Mouse (Mus musculus) CH12.LX (cell line): ENCODE data around the gene Gbp8.
"Not testable (repeated sequence)": the region's sequence is repeated elsewhere in the genome, so short reads cannot be mapped to it uniquely, and the experiment has no call there.

Experiments
- CTCF ChIP-seq, 2 experiments: IDR thresholded peaks in 1 of 2; conservative IDR thresholded peaks in 1 of 2; 2 replicates each; pipeline ENCODE4 v1.5.1; 2011 to 2012; ENCODE audit warnings: low read depth in 2 of 2, low read length in 2 of 2, improper control_type of control experiment in 1 of 2, inconsistent platforms in 1 of 2, mild to moderate bottlenecking in 1 of 2, moderate library complexity in 1 of 2
- E2F4 ChIP-seq: IDR thresholded peaks from 2 replicates; pipeline ENCODE4 v1.6.1; 2011; ENCODE audit warnings: low read depth, low read length, improper control_type of control experiment; ENCODE audit not compliant: insufficient replicate concordance
- EP300 ChIP-seq: IDR thresholded peaks from 2 replicates; pipeline ENCODE4 v1.6.1; 2011; ENCODE audit warnings: low read length, improper control_type of control experiment
- KAT2A ChIP-seq: IDR thresholded peaks from 2 replicates; pipeline ENCODE4 v1.6.1; 2012; ENCODE audit warnings: low read length, improper control_type of control experiment, inconsistent platforms; ENCODE audit not compliant: insufficient replicate concordance
- MAZ ChIP-seq: IDR thresholded peaks from 2 replicates; pipeline ENCODE4 v1.6.1; 2012; ENCODE audit warnings: low read depth, mild to moderate bottlenecking, inconsistent platforms, low read length, improper control_type of control experiment, moderate library complexity
- MEF2A ChIP-seq: IDR thresholded peaks from 2 replicates; pipeline ENCODE4 v1.6.1; 2014; ENCODE audit warnings: low read depth, mild to moderate bottlenecking, inconsistent platforms, low read length, improper control_type of control experiment, borderline replicate concordance
- PAX5 ChIP-seq: IDR thresholded peaks from 2 replicates; pipeline ENCODE4 v1.6.1; 2012; ENCODE audit warnings: low read length, inconsistent platforms, mixed read lengths
- POLR2A ChIP-seq: IDR thresholded peaks from 2 replicates; pipeline ENCODE4 v1.6.1; 2011; ENCODE audit warnings: low read depth, mild to moderate bottlenecking, improper control_type of control experiment, low read length
- POLR2AphosphoS2 ChIP-seq: IDR thresholded peaks from 2 replicates; pipeline ENCODE4 v1.6.1; 2011; ENCODE audit warnings: low read depth, low read length, improper control_type of control experiment
- RAD21 ChIP-seq: IDR thresholded peaks from 2 replicates; pipeline ENCODE4 v1.6.1; 2011; ENCODE audit warnings: low read depth, mild to moderate bottlenecking, low read length, improper control_type of control experiment, moderate library complexity
- TCF12 ChIP-seq: IDR thresholded peaks from 2 replicates; pipeline ENCODE4 v1.6.1; 2014; ENCODE audit warnings: low read depth, mild to moderate bottlenecking, inconsistent platforms, low read length, improper control_type of control experiment
- USF1 ChIP-seq: IDR thresholded peaks from 2 replicates; pipeline ENCODE4 v1.6.1; 2014; ENCODE audit warnings: low read depth, mild to moderate bottlenecking, inconsistent platforms, low read length, improper control_type of control experiment
- ZNF384 ChIP-seq: IDR thresholded peaks from 2 replicates; pipeline ENCODE4 v1.6.1; 2012; ENCODE audit warnings: low read depth, low read length, improper control_type of control experiment, inconsistent platforms

DNA sequence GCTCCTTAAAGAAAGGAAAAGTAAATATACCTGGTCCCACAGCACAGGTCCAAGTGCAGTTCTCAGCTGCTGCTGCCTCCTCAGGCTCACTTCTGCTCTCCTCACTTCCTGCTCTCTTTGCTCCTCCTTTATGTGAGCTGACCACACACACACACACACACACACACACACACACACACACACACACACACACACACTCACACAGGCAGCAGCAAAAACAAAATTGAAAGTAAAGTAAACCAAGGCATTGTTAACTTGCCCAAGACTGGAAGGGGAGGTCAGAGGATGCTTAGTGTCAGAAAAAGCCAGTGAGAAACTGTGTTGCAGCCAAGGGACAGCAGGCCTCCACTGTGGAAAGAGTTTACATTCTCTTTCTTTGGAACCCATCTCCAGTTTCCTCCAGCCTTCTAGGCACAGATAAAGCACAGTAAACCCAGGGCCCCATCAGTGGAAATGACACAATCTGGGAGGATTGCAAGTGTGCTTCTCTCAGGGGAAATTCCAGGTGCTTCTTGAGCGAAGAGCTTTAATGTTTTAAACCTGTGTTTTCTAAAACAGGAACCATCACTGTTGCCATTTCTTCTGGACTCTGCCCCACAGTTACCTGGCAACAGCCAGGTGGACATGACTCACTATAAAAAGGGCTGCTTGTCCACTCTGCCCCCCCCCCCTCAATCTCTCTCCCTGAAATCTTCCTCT is 85.7 kb downstream of the Gbp8 start:
- TF ChIP-seq CTCF (conservative IDR thresholded peaks at IDR 0.05 in 1 of 2, IDR thresholded peaks at IDR 0.05 in 1 of 2; ENCODE audit: low read depth in 2 of 2, low read length in 2 of 2); EP300; MAZ; USF1; RAD21; PAX5; KAT2A; POLR2AphosphoS2; TCF12; ZNF384; E2F4: not testable (repeated sequence)
- peak; percentile 24; the same call in 1 of the 2 replicates for TF ChIP-seq POLR2A
- peak; percentile 35; the same call in 1 of the 2 replicates for TF ChIP-seq MEF2A
